Mouse (Mus musculus) adrenal gland, adult 8-10 months (tissue): ENCODE measurements at regions not wholly inside any gene's neighbourhood (a gene's known extent, or its start where the extent isn't known, plus 50 kb on each side); places are given as distances from the start of the nearest gene placed in this dataset.

Experiments used
- DNase-seq: peaks from one replicate; pipeline ENCODE4 v3.0.0; 2022

DNA sequence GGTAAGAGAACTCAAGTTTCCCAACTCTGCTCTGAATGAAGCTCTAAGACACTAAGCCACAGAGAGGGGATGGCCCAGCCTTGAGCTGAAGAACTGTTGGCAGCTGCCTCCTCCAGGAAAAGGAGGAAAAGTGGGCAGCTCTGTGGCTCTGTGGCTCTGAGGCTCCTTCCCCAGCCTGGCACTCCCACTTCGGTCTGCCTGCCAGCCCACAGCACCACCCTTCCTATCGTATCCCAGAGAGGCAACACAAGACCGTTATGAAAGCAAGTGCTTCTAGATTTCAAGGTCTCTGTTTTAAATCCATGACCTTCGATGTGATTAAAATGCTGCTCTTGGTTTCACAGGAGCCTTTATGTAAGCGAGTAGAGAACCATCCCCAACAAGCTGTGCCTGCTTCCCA lies 53.5 kb upstream of the Kcna5 start:
- DNase-seq = no peak

DNA sequence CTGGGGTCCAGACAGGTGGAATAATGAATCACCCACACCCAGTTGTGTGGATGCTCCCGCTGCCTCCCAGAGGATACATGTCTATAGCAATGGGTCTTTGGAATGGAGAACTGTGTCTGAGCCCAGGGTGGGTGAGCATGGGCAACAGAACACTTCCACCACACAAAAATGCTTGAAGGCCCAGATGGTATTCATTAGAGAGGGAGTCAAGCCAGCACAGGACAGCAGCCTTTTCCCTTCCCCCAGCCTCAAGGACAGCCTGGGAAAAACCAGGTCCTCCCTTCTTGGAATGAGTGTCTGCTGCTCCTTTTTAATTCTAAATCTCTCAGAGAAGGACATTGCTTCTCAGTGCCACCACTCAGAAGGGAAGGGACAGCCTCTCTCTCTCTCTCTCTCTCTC lies 52.3 kb upstream of the Kcna5 start:
- no peak for DNase-seq

DNA sequence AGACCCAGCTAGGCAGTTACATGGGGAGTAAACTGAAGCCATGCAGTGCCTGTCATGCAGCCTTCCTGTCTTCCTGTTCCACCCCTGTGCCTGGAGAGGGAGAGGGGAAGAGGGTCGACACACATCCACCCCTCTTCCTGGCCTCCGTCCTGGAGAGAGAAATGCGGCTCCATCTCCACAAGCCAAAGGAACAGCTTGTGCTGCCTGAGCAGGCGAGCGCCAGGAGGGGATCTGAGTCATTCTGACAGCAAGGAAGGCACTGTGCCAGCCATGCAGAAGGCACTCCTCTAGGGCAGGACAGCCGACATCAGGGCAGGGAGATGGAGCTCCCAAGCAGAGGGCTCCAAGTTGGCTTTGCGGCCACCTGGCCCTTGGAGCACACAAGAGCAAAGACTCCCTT lies 50.6 kb upstream of the Kcna5 start:
- peak; percentile 49 for DNase-seq
